Mouse (Mus musculus): ENCODE measurements around the gene Tbl3.
"Not testable (repeated sequence)": the region's sequence is repeated elsewhere in the genome, so short reads cannot be mapped to it uniquely, and the experiment has no call there.

Tbl3 gene

GRCm38 (mm10) chr17:24667416-24667815 is 40.0 kb downstream of the Tbl3 start:
- in situ Hi-C loops (cut with MboI; ENCODE audit: unreplicated experiment in 2 of 2) = no loop called here

- in situ Hi-C loops (cut with MboI; ENCODE audit: unreplicated experiment in 2 of 2) = not testable (repeated sequence)
Measured at GRCm38 (mm10) chr17:24667011-24667410, 40.4 kb downstream of the Tbl3 start.

GRCm38 (mm10) chr17:24658017-24658758 is 49.3 kb downstream of the Tbl3 start, which contains the start of gene Npw:
Npw (minus strand) TSS chr17:24658457.
- in situ Hi-C loops (cut with MboI; ENCODE audit: unreplicated experiment in 2 of 2) = loop anchor here (5.0 to 10.0 kb wide), 2 partner anchors 126 to 163 kb away; partner anchors contain the start of gene Rab26 (in 1 of the 2)

GRCm38 (mm10) chr17:24654969-24655368 is 52.5 kb downstream of the Tbl3 start:
- in situ Hi-C loops (cut with MboI; ENCODE audit: unreplicated experiment in 2 of 2) = loop anchor here (5.0 to 10.0 kb wide), 3 partner anchors 113 to 160 kb away; partner anchors contain the start of gene Rab26 (in 1 of the 2)

GRCm38 (mm10) chr17:24653967-24654710 is 53.3 kb downstream of the Tbl3 start:
- in situ Hi-C loops (cut with MboI; ENCODE audit: unreplicated experiment in 2 of 2) = loop anchor here in 1 of 2 experiments (5.0 to 10.0 kb wide), 2 partner anchors 112 to 159 kb away; no protein-coding TSS in a partner anchor

DNA sequence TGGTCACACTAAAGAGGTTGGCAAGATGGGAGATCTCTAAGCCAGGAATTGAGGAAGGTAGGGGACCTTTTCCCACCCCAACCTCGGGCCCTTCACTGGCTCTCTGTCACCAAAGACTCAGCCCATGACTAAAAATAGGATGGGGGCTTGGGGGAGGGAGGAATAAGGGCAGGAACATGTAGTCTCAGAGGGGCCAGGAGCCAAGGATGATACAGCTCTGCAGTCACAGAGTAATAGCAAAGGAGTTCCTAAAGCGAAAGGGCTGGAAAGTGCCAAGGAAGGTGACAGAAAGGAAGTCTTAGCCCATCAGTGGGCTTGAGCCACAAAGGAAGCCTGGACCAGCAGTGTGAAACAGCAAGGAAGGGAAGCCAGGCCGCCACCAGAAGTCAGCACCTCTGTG is 55.6 kb downstream of the Tbl3 start:
- in situ Hi-C loops (cut with MboI; ENCODE audit: unreplicated experiment in 2 of 2) = loop anchor here in 1 of 2 experiments (5.0 to 10.0 kb wide), 2 partner anchors 110 to 157 kb away; no protein-coding TSS in a partner anchor

GRCm38 (mm10) chr17:24650766-24651165 is 56.7 kb downstream of the Tbl3 start:
- in situ Hi-C loops (cut with MboI; ENCODE audit: unreplicated experiment in 2 of 2) = loop anchor here in 1 of 2 experiments (5.0 to 10.0 kb wide), 2 partner anchors 108 to 156 kb away; no protein-coding TSS in a partner anchor

DNA sequence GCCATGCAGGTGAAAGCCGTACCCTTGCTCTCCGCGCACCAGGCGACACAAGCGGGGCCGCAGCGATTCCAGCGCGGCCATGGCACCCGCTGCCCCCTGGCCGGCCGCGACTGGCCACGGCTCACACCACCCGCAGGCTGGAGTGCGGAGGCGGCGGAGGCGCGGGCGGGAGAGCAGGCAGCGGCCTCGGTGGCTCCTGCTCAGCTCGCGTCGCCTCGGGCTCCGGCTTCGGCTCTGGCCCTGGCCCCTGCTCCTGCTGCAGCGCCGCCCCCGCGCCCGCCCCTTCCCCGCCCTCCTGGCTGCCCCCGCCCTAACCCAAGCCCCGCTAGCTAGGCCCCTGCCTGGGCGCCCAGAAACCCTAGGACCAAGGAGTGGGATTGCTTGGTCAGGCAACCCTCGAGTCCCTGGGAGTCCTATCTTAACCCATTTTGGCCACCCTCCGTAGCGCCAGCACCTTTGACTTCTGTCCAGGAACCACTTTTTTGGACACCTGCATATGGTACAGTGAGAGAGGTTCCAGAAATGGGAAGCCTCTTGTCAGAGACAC is 57.3 kb downstream of the Tbl3 start, which contains the start of gene Slc9a3r2:
TSS of gene Slc9a3r2 (minus strand) at position 258 of the 547 bp plus-strand sequence.
- in situ Hi-C loops (cut with MboI; ENCODE audit: unreplicated experiment in 2 of 2) = loop anchor here in 1 of 2 experiments (5.0 to 10.0 kb wide), 2 partner anchors 108 to 155 kb away; no protein-coding TSS in a partner anchor

DNA sequence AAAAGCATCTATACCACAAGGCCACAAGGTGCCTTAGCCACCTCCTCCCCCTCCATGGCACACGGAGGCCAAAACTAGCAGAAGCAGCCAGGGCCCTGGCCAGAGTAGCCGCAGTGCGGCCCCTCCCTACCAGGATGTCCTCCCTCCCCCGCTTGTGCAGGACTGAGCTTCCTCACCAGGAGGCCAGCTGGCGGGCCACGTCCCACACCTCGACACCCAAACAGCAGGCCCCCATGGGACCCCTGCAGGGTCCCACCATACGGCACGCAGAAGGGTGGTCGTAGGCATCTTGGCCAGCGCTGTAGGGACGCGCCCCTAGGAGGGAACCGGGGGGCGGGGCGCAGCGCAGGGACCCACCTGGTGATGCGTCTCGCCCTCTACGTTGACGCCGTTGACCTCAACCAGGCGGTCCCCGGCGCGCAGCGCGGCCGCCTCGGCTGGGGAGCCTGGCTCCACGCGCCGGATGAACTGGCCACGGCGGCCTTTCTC is 57.8 kb downstream of the Tbl3 start:
- in situ Hi-C loops (cut with MboI; ENCODE audit: unreplicated experiment in 2 of 2) = loop anchor here in 1 of 2 experiments (5.0 to 10.0 kb wide), 2 partner anchors 107 to 155 kb away; no protein-coding TSS in a partner anchor

- in situ Hi-C loops (cut with MboI; ENCODE audit: unreplicated experiment in 2 of 2) = no loop called here
Measured at GRCm38 (mm10) chr17:24648731-24649377, 58.6 kb downstream of the Tbl3 start.
